Mouse (Mus musculus): ENCODE data around the gene Hecw2.

Gene Hecw2

GRCm38 (mm10) chr1:53775036-53775435 lies 419.9 kb downstream of the Hecw2 start:
- DNase-seq = no peak

- DNase-seq = no peak
Measured at GRCm38 (mm10) chr1:53774571-53774970, 420.4 kb downstream of the Hecw2 start.

GRCm38 (mm10) chr1:53773994-53774393 lies 421.0 kb downstream of the Hecw2 start:
- peak in 1 of 2 experiments; percentile 19 for DNase-seq

GRCm38 (mm10) chr1:53772967-53773366 lies 422.0 kb downstream of the Hecw2 start:
- DNase-seq = no peak

GRCm38 (mm10) chr1:53771476-53771875 lies 423.5 kb downstream of the Hecw2 start:
- no peak for DNase-seq

- peak; percentile 7 to 16 for DNase-seq
Measured at GRCm38 (mm10) chr1:53766112-53766511, 428.9 kb downstream of the Hecw2 start.

- no peak for DNase-seq
Measured at GRCm38 (mm10) chr1:53757316-53757715, 437.7 kb downstream of the Hecw2 start.

Measured in kidney, adult 8-10 months (tissue).